Mouse (Mus musculus) embryonic fibroblast, embryonic 13.5 days (primary cell): ENCODE measurements at regions not wholly inside any gene's neighbourhood (a gene's known extent, or its start where the extent isn't known, plus 50 kb on each side); places are given as distances from the start of the nearest gene placed in this dataset.

ENCODE experiments used
- CTCF ChIP-seq: IDR thresholded peaks from 2 replicates; pipeline ENCODE4 v1.5.1; 2011; ENCODE audit warnings: mild to moderate bottlenecking, control low read depth, low read length, moderate library complexity, borderline replicate concordance; ENCODE audit not compliant: insufficient read depth
- POLR2A ChIP-seq: IDR thresholded peaks from 2 replicates; pipeline ENCODE4 v1.6.1; 2011; ENCODE audit warnings: low read depth, mild to moderate bottlenecking, control low read depth, low read length, moderate library complexity

GRCm38 (mm10) chr6:117662635-117663034, 178.3 kb upstream of the Zfp637 start:
- TF ChIP-seq CTCF: no peak
- no peak for TF ChIP-seq POLR2A
